Mouse (Mus musculus): ENCODE measurements around the gene Dhx15. TPM values are rescaled to one million over a fixed set of nuclear protein-coding genes. Genes with fewer than 3 reads are reported as not detected.

Gene Dhx15
- 196 TPM for polyA plus RNA-seq (2017; shearing (Covaris generic))

GRCm38 (mm10) chr5:52190371-52191179 is at the start of gene Dhx15:
Gene Dhx15 (minus strand): TSS chr5:52190514.

Other genes starting within 250 kb of the Dhx15 start
- not detected for gene Sod3, start 173.3 kb upstream of the Dhx15 start, polyA plus RNA-seq (2017; shearing (Covaris generic))

Measured in CD4-positive, CD25-positive, alpha-beta regulatory T cell, adult 9 weeks (primary cell).